Mouse (Mus musculus) spleen, embryonic (tissue): ENCODE measurements around the gene Optn.
"Not testable (repeated sequence)": the region's sequence is repeated elsewhere in the genome, so short reads cannot be mapped to it uniquely, and the experiment has no call there.

Source experiments
- CTCF ChIA-PET: fragments of 350-600 bp; sonication (Branson Sonifier 250); formaldehyde crosslinking; loops from one replicate; lab custom pipeline; 2022; lab: Charles Lee

Optn gene

DNA sequence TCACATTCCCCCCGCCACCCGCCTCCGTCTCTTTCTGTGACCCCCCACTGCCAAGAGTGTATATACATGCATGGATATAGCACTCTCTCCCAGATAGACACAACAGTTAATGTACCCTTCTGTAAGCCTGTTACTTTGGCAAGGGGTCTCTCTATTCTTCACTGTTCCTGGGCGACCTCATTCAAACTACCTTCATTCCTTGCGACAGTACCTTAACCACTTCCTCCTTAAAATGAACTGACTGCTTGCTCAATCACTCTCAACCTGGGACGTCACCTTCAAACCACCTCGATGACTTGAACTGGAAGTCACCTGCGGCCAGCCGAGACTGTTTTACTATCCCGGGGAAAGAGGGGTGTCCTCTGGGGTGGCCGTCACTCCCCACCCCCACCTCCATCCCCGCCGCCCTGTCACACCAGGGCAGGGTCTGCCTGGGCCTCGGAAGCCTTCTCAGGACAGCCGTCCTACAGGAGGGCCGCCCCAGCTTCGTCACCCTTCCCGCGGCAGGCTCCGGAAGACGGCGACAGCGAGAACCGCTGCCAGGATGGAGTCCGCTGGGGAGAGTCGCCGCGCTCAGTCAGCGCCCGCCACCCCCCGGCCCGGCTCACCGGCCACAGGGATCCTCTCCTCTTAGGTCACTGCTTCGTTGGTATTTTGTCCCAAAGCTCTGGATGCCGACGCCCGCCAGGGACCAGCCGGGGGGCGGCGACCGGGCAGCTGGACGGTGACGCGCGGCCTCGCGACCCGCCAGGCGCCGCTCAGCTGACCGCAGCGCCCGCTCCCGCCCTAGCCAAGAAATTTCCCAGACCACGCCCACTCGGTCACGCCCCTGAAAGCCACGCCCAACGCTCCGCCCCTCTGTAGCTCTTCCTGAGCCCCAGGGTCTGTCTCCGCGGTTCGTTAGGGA is at the start of gene Optn:
Gene Optn, minus strand, starts transcription at position 753 of the 907 bp plus-strand sequence.
- CTCF ChIA-PET, result no interaction called here

DNA sequence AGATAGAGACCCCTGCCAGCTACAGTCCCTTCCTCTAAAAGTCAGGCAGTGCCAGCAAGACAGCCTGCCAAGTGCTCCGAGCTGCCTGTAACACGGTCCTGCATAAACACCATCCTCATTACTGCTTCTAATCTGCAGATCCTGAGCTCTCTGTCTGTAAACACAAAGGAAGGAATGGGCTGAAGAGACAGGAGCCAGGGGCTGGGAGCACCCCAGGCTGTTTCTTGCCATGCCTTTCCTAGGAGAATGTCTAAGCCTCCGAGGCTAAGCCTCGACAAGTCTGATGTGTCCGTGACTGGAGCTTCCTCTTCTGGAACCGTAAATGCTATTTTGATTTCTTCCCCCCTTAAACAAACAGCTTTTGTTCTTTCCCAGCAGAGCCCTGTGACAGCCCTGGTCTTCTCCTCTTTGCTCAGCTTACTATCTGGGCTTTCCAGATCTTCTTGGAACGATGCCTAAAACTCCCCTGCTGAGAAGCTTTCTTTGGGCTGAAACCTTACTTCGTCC is 49.0 kb upstream of the Optn start:
- CTCF ChIA-PET, result no interaction called here

DNA sequence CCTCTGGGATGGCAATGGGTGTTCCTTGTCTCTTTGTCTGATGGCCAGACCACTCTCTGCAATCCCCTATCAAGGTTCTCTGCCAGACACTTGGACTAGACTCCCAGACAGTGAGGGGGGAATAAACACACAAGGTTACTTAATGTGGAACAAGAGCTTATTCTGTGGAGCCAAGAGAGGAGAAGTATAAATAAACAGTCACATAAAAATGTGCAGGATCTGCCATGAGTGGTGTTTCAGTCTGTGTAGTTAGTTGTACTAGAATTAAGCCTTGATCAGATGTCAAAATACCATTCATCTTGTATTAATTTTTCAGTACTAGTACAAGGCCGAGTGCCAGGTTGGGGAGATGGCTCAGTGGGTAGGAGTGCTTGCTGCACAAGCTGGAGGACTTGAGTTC is 39.0 kb upstream of the Optn start:
- CTCF ChIA-PET, result interaction anchor here (0.6 kb wide), 1 partner anchor 15 kb away, joined by 4 read pairs; no protein-coding TSS in a partner anchor

DNA sequence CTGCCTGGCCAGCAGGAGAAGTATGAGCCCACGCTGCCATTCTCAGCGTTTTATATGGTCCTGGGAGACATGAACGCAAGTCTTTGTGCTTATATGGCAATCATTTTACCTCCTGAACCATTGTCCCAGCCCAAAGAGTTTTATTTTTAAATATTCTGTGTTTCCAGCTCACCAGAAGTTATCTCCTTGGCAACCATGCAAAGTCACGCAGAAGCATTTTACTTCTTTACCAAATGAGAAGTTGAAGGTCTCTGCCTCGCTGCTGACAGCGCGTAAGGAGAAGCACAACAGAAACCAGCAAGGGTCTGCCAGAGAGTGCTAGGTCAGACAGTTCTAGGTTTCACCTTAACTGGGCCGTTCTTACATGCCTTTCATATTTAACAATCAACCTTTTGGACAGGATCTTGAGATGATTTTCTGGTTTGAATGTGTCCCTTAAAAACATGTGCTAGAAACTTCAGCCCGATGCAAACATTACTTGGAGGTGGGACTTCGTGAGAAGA is 37.9 kb upstream of the Optn start:
- CTCF ChIA-PET, result no interaction called here

DNA sequence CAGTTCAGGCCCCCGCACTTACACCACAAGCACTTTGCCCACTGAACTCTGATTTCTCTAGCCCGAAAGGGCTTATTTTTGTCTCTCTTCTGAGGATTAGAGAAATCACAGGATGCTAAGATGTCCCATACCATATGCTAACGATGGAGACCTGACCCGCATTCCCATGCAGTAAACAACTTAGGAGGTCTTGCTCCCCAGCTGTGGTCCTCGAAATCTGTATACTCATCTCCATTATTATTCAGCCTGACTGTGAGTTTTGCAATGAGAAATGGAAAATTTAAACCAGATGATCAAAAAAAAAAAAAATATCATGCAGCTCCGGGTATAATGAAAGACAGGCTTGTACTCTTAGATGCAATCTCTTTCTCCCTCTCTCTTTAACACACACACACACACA is 35.3 kb upstream of the Optn start:
- CTCF ChIA-PET, result no interaction called here

DNA sequence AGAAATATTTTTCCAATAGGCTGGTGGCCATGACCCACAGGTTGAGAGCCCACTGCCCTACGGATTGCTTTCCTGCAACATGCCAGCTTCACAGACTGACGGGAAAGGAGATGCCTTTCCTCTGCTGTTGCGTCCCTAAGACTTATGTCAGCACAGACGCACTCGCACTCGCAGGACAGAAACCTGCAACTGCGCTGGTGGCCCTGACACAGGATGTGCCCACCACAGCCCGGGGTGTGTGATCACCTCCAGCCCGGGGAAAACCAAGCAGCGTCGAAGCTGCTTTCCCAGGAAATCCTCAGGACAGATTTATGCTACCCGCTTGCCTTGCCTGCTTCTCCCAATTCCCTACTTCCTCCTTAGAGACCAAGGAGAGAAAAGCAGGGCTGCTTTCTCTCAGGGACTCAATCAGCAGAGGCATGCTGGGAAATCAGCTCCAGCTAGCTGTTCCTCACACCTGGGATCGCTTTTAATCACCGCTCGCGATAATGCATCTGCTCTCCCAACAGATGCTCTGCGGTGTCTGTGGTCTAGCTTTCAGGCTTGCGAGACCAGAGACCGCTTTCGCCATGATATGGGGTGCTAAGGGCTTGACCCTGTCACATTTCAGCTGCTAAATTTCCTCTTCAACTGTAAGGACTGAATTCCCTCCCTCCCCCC is 34.1 kb upstream of the Optn start:
- CTCF ChIA-PET, result no interaction called here

DNA sequence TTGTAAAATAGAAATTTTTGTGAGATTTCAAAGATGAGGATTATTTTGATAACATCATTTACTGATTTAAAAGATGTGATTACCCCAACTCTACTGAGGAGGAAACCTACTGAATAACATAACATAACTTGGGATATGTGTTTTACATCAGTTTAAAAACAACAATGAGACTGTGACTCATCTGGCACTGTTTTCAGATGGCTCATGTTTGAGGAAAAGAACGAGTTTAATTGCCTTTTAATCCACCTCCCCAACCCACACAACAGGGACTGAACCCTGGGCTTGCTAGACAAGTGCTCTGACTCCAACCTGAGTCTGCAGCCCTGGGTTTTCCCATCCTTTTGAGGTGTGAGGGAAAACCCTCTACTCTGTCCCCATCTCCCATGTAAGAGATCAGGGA is 31.5 kb upstream of the Optn start:
- CTCF ChIA-PET, result no interaction called here

DNA sequence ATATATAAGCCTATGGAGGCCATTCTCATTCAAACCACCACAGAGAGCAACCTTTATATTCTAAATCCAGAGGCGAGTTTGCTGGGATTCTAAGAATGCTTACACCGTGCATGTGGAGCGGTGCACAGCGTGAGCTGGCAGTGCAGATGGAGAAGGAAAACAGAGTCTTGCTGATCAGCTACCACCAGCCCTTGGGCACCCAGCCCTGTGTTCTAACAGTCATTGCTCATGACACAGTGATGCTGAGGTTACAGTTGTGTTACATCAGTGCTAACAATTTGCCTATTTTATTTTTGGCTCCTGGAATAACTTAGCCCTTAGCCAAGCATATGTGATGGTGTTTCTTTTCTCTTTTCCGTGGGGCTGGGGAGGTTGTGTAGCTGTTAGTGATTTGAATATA is 31.0 kb upstream of the Optn start:
- CTCF ChIA-PET, result no interaction called here

DNA sequence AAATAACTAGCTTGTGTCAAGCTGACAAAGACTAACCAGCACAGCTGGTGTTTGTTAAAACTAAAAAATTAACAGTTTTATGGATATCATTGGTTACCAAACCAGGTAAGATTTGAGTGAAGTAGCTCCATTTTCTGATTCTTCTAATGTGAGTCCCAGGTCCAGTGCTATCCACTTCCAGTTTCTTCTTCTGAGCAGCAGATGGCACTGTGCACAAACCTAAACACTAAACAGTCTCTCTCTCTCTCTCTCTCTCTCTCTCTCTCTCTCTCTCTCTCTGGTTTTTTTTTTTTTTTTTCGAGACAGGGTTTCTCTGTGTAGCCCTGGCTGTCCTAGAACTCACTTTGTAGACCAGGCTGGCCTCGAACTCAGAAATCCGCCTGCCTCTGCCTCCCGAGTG is 26.5 kb upstream of the Optn start:
- CTCF ChIA-PET, result interaction anchor here (0.5 to 0.8 kb wide), 3 partner anchors 29 to 767 kb away, joined by 3 to 10 read pairs (median 7); no protein-coding TSS in a partner anchor

DNA sequence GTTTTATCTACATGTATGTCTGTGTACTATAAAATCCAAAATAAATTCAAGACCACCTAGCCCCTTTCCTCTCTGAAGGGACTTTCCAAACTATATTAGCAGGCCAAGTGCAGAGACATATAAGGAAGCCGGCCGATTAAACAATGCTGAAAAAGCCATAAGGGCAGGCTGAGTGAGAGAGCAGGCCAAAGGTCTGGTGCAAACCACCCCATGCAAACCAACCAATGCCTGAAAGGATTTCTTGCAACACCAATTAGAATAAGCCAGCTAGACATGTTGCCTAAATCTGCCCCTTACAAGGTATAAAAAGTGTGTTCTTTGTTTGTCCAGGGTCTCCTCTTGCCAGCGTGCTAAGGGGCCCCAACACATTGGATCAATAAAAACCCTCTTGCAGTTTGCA is 23.8 kb upstream of the Optn start:
- CTCF ChIA-PET, result no interaction called here

DNA sequence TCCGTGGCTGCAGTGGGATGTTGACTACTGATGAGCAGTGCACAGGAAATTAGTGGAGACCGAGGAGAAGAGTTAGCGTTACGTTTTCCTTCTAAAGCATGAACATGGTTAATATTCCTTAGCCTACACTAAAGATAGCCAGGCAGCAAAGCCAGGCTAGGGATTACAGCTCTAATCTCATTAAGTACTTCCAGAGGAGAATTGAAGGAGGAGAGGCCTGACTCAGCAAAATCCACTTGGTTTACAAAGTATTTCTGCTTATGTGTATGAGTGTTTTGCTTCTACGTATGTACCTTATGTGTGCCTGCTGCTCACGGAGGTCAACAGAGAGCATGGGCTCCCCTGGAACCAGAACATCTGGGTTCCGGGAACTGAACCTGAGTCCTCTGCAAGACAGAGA is 19.9 kb upstream of the Optn start:
- CTCF ChIA-PET, result no interaction called here

DNA sequence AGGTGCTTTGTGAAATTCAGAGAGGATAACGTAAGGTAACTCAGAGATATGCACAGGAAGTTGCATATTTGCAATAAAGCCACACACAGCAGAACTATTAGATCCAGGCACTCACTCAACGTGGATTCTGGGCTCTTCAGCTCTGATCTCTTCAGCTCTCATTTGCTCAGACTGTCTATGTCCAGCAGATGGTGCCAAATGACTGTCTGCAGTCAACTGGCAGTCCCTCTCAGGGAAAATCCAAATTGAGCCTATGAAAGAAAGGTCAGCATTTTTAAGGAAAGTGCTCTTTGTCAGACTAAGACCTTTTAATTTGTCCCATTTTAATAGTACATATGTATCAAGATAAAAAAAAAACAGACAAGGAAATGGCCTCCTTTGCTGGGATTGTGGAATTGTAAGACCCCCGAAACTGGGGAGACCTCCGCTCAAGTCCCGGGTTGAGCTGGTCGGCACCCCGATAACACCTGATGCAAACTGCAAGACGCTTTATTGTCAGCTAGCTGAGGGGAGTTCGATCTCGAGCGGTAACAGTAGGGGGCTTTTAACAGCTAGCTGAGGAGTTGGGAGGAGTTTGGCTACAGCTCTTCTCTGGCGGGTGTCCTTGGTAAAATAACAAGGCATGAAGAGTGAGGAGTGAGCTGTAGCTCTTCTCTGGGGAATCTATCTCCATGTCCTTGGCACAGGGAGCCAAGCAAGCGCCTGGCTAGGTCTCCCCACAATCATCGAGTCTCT is 16.4 kb upstream of the Optn start:
- CTCF ChIA-PET, result interaction anchor here (0.7 kb wide), 1 partner anchor 35 kb away, joined by 3 read pairs; no protein-coding TSS in a partner anchor

DNA sequence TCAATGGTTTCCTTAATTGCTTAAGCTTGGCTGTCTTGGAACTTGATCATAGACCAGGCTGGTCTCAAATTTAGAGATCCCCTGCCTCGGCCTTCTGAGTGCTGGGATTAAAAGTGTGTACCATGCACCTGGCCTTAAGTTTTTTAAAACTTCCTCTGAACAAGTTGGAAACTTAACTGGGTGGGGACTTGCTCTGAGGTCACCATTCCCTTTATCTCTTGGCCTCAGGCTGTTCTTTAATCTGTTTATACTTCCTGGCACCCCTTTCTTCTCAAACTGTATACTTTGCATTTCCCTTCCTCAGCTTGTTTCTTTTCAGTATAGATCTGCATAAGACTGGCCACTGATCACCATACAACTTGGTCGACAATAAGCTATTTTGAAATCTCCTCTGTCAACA is 14.1 kb upstream of the Optn start:
- CTCF ChIA-PET, result no interaction called here

DNA sequence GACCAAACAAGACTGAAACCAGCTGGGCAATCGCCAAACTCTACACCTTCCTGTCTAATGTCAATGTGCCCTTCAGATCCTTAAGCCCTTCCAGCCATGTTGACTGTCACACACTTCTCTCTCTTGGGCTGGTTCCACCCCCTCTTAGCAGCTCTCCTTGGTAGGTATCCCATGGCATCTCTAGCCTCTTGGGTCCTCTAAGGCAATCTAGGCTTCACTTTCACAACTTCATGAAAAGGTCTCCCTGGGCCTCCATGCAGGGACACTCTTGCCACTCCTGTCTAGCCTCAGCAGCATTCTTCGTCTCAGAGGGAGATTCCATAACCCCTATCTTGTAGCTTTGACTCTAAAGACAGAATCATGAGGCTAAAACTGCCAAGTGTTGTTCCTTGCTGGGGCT is 13.6 kb upstream of the Optn start:
- CTCF ChIA-PET, result no interaction called here

DNA sequence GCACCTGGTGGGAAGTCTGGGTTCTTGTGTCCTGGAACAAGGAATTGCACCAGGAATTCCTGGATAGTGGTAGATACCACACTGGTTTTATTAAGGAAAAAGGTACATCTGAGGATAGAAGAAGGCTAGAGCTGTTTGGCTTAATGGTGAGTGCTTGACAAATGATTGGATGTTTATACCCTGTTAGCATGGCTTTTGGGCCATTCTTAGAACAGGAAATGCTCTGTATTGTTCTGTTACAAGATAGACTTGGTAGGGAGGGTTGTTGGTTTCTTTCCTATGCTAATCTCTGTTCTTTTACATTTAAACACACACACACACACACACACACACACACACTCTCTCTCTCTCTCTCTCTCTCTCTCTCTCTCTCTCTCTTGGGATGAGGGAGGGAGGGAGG is 12.0 kb upstream of the Optn start:
- CTCF ChIA-PET, result no interaction called here

DNA sequence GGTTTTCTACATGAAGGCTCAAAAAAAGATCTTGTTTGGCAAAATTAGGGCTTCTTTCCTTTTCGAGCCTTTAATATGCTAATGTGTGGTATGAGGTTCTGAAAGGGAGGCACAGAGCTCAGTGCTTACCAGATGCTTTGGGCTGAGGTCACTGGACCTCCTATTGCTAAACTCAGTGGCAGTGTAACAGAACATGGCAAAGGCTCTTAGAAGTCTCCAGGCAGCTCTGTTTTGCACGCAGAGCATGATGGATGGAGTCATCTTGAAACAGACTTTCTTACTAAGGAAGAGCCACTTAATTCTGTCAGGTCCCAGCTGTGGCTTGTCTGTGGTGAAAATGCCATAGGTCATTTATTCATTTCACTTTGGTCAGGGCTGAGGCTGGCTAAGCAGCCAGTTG is 11.6 kb upstream of the Optn start:
- CTCF ChIA-PET, result no interaction called here

DNA sequence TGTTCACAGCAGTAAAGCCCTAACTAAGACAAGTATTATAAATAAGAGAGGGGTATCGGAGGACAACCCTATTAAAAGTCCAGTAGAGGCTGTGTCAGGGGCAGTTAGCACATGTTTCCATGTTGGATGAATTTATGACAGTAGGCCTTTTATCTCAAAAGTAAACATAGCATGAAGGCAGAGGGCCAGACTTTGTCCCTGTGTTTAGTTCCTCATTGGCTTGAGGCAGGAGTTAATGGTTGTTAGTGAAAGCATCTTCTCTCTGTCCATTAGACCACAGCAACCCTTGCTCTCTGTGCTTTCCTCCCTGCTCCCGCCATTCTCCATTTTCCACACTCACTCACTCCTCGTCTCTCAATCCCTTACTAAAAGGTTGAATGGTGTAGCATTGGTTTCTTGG is 9.9 kb upstream of the Optn start:
- CTCF ChIA-PET, result no interaction called here

DNA sequence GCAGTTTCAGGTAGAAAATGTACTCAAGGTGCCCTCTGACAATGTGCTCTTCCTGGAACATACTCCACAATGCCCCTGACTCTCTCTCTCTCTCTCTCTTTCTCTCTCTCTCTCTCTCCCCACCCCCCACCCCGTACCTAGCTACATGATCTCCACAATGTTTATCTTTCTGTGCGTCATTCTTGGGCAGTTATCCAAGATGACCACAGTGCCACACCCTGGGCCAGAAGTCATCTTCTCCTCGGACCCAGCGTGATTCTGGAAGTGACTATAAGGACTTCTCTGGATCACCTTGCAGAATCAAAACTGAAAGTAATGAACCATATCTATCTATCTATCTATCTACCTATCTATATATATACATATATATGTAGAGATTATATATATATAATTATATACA is 4.1 kb upstream of the Optn start:
- CTCF ChIA-PET, result interaction anchor here (0.6 kb wide), 1 partner anchor 192 kb away, joined by 6 read pairs; no protein-coding TSS in a partner anchor

DNA sequence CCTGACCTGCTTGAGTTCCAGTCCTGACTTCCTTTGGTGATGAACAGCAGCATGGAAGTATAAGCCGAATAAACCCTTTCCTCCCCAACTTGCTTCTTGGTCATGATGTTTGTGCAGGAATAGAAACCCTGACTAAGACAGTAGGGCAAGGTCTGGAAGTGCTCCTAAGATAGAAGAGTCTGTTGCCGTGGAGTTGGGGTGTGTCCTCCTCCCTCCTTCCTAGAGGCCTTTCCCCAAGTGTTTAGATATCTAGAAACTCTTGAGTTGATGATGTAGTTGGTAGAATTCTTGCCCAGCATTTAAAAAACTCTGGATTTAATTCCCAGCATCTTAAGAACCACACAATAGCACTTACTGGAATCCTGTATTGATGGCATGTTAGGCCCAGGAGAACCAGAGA is 3.4 kb upstream of the Optn start:
- CTCF ChIA-PET, result not testable (repeated sequence)

DNA sequence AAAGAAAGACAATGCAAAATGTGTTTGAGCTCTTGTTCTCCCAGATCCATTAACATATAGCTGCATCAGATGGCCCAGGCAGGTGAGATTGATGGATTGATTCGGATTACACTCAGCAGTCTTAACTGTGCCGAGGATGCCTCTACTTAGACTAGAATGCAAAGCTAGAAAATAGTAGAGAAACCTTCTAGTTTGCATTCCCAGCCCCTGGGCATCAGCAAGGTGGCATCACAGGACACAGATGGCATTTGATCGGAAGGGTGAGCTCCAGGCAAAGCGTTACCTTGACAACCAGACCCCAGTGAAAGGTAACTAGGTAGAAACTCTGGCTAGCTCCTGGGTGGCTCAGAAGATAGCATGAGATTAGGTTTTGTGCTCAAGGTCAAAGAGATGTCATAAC is 396 bp upstream of the Optn start:
- CTCF ChIA-PET, result interaction anchor here (0.7 kb wide), 1 partner anchor 637 kb away, joined by 5 read pairs; no protein-coding TSS in a partner anchor

DNA sequence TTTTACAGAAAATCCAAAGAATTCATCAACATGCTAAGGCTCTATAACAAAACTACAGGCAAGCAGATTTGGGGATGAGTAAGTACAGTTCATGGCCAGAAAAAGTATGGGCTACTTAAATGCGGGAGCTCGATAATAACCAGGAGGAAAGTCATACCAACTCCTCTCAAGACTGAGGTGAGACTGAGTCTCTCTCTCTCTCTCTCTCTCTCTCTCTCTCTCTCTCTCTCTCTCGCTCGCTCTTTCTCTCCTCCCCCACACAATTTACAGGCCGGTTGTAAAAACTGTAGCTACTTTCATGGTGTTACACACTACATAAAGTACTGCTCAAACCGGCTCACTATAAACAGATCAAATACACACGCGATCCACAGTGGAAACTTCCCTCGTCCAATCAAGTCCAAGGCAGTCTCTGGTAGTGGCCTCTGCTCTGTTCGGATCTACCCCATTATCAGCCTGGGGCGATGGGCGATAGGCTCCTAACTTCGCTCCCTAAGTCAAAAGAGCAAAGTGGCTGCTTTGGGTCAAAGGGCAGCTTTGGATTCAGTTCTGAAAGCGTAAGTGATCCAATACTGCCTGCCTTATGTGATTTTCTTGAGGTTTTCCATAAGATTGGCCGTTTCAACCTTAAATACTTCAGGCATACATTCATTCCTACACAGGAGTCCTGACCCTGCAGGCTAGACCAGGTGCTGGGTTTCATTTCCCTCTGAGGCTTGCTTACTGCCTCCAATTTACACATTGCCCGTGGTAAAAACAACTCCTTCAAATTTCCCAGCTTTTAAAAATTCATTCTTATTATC is 1.2 kb downstream of the Optn start:
- CTCF ChIA-PET, result no interaction called here
